Mouse (Mus musculus): ENCODE data around the gene Pip4k2b. TPM values are rescaled to one million over a fixed set of nuclear protein-coding genes. Genes with fewer than 3 reads are reported as not detected.
"Not testable (repeated sequence)": the region's sequence is repeated elsewhere in the genome, so short reads cannot be mapped to it uniquely, and the experiment has no call there.

Pip4k2b gene
- total RNA-seq, 2 experiments from 2014 or later: 121 to 124 TPM

DNA sequence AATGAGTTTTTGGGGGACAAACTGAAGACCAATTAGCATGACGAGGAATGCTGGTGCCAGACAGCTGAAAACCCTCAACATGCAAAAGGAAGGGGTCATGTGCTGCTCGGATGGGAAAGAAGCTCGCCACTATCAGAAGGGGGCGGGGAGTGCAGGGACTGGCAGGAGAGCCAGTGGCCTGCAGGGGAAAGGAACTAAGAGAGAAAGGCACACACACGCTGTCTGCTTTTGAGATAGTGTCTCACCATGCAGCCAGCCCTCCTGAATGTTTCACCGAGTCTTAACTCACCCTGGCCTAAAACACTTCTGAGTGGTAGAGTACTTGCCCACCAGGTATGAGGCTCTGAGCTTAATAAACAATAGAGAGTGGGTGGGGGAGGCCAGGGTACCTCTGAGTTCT lies 14.4 kb upstream of the Pip4k2b start:
- intact Hi-C loops (cut with DNase I): no loop called here

DNA sequence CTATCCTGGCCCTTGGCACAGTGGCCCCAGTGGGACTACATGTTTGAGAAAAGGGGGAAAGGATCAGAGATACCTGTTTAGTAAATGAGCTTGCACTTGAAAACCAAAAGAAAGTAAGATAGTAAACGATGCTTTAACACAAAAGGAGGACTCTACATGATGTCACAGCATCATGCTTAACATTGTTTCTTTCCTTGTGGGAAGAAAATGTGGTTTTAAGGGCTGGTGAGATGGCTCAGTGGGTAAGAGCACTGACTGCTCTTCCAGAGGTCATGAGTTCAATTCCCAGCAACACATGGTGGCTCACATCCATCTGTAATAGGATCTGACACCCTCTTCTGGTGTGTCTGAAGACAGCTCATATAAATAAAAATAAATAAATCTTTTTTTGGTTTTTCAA lies 13.6 kb upstream of the Pip4k2b start:
- DNase-seq (ENCODE audit: low spot score in 2 of 2): no peak
- intact Hi-C loops (cut with DNase I): no loop called here

More for the DNA sequence above, 14.4 kb upstream of the Pip4k2b start:
- DNase-seq (ENCODE audit: low spot score in 2 of 2): no peak

DNA sequence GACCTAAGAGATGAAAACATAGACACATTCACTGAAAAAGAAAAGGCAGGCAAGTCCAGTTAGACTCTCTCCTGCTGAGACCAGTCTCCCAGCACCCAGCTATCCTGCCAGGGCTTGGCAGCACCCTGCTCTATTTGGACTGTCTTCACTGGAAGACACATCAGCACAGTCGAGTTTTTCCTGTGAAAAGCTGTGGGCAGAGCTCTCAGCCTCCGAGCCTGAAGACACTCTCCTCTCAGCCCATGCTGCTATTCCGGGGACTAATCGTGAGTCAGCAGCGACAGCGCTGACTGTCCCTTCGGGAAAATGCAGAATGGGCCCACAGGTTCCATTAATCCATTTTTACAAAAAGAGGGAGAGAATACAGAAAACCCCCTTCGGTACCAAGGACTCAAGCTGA lies 8.8 kb upstream of the Pip4k2b start:
- no peak for DNase-seq (ENCODE audit: low spot score in 2 of 2)
- intact Hi-C loops (cut with DNase I): no loop called here

DNA sequence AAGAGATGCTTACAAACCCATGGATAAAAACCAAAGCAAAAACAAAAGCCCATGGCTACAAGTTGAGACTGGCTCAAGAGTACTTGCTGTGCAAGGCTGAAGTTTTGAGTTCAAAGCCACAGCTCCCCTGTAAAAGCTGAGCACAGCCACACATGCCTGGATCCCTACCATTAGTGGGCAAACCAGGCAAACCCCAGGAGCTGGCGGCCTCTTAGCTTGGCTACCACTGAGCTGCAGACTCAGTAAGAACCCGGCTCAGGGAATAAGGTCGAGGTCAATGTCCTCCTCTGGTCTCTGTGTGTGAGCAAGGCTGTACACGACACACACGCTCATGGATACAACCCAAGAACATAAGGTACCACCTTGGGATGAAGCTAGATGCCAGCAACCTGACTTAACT lies 4.0 kb upstream of the Pip4k2b start:
- no peak for DNase-seq (ENCODE audit: low spot score in 2 of 2)
- intact Hi-C loops (cut with DNase I): no loop called here

DNA sequence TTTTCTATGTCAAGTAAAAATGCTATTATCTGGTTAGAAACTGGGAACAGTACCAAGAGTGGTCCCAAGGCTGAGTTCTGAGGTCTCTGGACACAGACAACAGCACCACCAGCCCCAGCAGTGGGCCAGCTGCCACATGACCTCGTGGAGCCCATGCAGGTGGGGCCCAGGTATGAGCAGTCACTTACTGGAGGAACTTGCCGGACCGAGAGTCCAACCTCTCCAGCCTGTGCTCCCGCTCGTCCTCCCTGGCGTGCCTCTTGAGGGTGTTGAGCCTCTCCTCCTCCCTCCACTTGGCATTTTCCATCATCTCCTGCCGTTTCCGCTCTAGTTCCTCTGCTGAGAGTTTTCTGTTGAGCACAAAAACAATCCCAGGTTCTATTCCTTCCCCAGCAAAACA lies 3.3 kb upstream of the Pip4k2b start:
- intact Hi-C loops (cut with DNase I): no loop called here
- no peak for DNase-seq (ENCODE audit: low spot score in 2 of 2)

DNA sequence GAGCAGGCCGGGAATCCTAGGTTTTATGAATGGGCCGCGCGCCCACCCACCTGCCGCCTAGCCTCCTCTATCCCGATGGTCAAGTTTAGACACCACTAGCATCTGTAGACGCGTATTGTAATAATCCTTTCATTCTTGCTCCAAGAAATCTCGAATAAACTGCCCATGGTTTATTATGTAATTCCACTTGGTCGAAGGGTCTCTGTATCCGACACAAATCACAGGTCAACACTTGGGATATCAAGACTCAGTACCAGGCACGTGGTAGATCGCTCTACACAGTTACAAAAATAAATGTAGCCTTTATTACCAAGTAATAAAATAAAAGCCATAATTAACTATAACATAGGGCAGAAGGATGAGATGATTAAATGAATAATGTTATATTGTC lies 822 bp upstream of the Pip4k2b start:
- no peak for DNase-seq (ENCODE audit: low spot score in 2 of 2)
- intact Hi-C loops (cut with DNase I): no loop called here

DNA sequence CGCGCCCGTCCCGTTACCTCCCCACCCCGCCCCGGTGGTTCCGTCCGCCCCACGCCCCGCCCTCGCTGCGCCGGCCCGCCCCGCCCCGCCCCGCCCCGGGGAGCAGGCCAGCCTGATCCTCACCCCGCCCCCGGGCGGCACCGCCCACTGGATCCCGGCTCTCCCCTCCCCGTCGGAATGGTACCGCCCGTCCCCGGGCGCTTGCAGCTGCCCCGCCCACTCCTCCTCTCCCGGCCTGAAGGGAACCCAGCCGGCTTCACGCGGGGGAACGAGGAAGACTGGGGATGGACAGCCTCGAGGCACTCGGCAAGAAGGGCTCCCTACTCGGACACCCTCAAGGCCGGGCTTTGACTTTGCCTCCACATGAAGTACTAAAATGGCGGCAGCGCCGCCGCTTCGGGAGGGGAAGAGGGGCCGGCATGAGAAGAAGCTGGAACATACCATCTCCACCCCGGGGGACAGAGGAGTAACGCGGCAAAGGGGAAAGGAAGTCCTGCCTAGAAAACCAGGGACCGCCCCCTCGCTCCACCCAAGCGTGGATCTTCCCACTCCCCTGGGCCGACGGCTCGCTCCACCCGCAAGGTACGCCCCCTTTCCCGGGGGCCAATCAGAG lies 320 bp upstream of the Pip4k2b start:
- peak; percentile 98 to 99 for DNase-seq (ENCODE audit: low spot score in 2 of 2)
- intact Hi-C loops (cut with DNase I): loop anchor here (5.0 kb wide), 1 partner anchor 43 kb away; the partner anchor contains the start of genes Pcgf2 and Psmb3

DNA sequence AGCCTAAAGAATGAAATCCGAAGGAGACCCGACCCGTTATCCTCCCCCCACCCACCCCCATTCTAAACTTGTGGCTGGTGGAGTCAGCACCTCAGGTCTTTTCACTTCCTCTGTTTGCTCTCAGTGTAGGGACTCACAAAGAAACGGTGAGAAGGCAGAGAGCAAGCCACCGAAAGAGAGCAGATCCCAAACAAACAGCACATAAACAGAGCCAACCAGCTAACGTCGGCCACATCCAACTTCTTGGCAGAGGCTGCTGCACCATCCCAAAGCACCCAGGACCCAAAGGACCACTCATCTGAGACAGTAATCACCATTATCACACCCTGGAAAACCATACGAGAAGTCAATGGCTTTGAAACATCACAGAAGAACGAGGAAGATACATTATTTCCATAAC lies 1.1 kb downstream of the Pip4k2b start:
- intact Hi-C loops (cut with DNase I): loop anchor here (5.0 kb wide), 1 partner anchor 41 kb away; the partner anchor contains the start of genes Pcgf2 and Psmb3
- no peak for DNase-seq (ENCODE audit: low spot score in 2 of 2)

DNA sequence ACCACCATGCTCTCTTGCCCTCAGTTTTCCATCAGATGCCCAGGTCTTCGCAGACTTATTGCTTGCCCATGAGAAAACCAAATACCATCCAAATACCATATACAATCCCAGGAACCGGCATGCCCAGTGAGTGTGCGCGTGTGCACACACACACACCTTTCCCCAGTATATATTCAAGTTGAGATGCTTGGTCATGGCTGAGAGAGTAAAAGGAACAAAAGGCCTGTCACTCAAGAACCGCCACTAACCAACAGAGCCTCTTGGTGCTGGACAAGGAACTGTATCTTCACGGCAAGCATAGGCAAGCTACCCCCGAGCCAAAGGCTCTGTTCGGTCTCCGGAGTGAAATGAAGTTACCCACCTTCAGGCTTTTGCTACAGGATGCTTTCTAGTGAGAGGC lies 1.9 kb downstream of the Pip4k2b start:
- DNase-seq (ENCODE audit: low spot score in 2 of 2): no peak
- intact Hi-C loops (cut with DNase I): loop anchor here (5.0 kb wide), 1 partner anchor 40 kb away; the partner anchor contains the start of genes Pcgf2 and Psmb3

DNA sequence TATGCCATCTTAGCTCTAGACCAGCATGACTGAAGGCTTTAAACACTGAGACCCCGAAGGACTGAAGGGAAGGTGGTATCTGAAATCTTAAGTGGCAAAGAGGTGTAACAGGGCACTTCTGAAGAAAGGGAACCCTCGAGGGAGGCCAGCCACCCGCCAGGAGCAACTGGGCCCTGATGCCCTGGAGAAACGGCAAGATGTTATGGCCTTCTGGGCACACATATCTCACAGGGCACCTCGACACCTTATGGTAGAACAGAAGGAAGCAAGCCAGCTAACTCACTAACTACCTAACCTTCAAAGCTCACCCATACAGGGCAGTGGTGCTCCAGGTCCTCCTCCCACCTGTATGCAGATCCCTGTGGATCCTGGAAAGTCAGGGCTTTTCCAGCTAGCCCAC lies 2.3 kb downstream of the Pip4k2b start:
- intact Hi-C loops (cut with DNase I): loop anchor here (5.0 kb wide), 1 partner anchor 40 kb away; the partner anchor contains the start of genes Pcgf2 and Psmb3
- DNase-seq (ENCODE audit: low spot score in 2 of 2): no peak

DNA sequence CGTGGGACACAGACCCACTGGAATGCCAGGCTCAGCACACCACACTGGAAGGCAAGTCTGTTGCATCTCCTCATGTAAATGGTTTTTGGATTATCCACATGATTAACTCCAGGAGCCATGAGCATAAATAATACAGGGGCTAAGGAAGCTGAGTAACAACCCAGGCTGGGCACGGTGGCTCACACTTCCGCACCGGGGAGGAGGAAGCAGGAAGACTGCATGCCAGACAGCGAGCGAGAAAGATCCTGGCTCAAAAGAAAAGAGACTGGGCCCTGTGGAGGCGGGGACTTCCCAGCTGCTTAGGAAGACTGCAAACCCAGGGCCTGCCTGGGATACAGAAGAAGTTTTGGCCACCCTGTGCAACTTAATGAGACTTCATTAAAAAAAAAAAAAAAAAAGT lies 4.3 kb downstream of the Pip4k2b start:
- intact Hi-C loops (cut with DNase I): loop anchor here (5.0 kb wide), 1 partner anchor 38 kb away; the partner anchor contains the start of genes Pcgf2 and Psmb3
- DNase-seq (ENCODE audit: low spot score in 2 of 2): peak in 1 of 2 experiments; percentile 45

DNA sequence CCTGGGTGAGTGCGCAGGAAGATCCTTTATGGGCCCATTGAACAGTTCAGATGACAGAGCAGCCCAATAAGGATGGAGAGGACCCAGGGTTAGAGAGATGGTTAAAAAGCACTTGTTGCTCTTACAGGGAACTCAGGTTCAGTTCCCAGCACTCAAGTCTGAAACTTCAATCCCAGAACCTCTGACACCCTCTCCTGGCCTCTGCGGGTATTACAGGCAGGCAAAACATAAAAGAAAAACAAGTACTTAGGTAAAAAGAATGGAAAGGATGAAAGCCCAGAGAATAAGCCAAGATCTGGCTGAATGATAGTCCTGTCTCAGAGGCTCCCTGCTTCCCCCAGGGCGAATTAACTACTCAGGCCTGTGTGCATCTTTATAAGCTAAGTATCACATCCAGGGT lies 5.3 kb downstream of the Pip4k2b start:
- intact Hi-C loops (cut with DNase I): no loop called here
- no peak for DNase-seq (ENCODE audit: low spot score in 2 of 2)

DNA sequence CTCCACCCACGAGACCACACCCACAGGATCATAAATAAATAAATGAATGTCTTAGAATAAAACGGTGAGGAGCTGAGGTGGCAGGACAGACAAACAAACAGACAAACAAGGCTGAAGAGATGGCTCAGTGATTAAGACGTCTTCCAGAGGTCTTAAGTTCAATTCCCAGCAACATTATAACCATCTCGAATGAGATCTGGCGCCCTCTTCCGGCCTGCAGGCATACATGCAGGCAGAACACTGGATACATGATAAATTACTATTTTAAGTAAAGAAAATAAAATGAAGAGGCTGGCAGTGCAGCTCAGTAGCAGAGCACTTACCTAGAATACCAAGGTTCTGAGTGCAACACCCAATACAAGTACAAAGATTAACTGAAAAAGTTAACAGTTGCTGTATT lies 5.8 kb downstream of the Pip4k2b start:
- DNase-seq (ENCODE audit: low spot score in 2 of 2): no peak
- intact Hi-C loops (cut with DNase I): no loop called here

DNA sequence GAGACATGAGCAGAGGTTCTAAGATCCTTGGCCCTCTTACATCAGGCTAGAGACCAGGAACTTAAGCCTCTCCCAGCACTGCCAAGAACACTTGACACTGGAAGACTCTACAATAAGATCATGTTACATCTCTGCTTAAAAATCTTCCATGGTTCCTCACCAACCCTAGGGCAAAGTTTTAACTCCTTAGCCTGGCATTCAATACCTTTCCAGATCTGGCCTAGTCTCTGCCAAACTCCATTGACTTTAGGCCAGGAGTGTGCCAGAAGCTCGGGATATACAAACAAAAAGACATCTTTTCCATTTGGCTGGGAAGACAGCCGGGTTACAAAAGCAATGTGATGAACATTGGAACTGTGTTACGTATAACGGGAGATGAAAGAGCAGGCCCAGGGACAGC lies 6.9 kb downstream of the Pip4k2b start:
- intact Hi-C loops (cut with DNase I): no loop called here

DNA sequence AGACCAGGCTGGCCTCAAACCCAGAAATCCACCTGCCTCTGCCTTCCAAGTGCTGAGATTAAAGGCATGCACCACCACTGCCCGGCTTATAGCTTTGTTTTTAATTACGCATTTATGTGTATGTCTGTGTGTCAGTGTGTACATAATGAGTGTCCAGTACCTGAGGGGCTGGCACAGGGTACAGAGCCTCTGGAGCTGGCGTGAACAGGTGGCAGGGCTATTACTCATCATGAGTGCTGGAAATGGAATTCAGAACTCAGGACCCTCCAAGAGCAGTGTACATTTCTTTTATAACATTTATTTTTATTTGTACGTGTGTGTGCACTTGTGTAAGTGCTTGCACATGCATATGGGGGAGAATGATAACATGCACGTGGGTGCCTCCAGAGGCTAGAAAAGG lies 7.9 kb downstream of the Pip4k2b start:
- DNase-seq (ENCODE audit: low spot score in 2 of 2): no peak
- intact Hi-C loops (cut with DNase I): no loop called here

More for the DNA sequence above, 6.9 kb downstream of the Pip4k2b start:
- no peak for DNase-seq (ENCODE audit: low spot score in 2 of 2)

DNA sequence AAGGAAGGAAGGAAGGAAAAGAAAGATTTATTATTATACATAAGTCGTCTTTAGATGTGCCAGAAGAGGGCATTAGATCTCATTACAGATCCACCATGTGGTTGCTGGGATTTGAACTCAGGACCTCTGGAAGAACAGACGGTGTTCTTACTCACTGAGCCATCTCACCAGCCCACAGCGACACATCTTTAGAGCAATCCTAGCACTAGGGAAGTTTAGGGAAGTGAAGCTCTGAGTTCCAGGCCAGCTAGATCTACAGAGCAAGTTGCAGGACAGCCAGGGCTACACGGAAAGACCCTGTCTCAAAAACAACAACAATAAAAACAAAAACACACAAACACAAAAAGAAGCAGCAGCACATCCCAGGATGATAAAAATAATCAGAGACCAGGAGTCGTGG lies 9.7 kb downstream of the Pip4k2b start:
- DNase-seq (ENCODE audit: low spot score in 2 of 2); intact Hi-C loops (cut with DNase I): not testable (repeated sequence)

DNA sequence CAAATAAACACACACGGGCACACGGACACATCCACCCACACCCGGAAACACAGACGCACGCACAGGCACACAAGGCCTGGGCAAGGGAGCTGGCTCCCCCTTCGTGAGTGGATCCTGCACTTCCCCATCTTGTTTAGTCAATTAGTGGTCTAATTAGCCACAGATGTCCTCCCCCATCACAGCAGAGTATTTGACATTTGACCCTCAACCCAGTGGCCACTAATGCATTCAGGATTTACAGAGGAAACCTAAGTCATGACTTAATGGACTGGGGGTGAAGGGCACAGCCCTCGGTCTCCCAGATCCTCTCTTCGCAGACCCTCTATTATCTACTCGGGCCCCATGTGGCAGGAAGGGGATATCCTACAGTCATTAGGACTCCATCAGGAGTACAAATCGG lies 10.8 kb downstream of the Pip4k2b start:
- intact Hi-C loops (cut with DNase I): no loop called here
- no peak for DNase-seq (ENCODE audit: low spot score in 2 of 2)

DNA sequence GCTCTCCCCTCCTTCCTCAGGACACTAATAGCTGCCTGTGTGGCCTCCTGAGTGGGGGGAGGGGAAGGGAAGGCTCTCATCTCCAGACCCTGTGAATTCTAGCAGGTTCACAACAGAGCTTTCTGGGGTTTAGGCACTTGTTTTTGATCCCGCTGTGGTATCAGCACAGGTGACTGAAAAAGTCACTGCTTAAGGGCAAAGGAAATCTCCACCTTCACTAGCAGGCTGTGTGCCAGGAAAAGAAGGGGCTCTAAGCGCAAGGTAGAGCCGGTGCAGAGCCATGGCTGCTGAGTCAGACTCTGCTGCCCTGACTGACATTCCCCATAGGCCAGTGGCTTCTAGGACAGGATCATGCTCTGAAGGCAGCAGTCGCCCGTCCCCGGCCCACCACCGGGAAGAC lies 15.8 kb downstream of the Pip4k2b start:
- intact Hi-C loops (cut with DNase I): no loop called here
- DNase-seq (ENCODE audit: low spot score in 2 of 2): no peak

DNA sequence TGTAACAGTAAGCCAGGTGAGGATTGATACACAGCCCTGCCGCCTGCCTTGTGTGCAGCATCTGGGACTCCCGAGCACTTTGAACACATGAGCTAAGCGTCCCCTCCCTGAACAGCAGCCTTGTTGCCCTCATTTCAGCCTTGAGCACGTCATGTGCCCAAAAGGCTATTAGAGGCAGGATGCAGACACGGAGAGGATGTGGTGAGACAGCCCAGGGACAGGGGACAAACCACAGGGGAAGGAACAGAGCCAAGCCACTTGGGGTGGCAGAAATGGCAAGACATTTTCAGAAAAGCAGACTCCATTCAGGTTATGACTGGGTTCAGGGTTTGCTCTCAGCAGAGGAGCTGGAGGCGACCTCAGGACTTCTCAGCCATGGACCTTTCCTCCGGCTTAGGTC lies 16.2 kb downstream of the Pip4k2b start:
- DNase-seq (ENCODE audit: low spot score in 2 of 2): no peak
- intact Hi-C loops (cut with DNase I): no loop called here

DNA sequence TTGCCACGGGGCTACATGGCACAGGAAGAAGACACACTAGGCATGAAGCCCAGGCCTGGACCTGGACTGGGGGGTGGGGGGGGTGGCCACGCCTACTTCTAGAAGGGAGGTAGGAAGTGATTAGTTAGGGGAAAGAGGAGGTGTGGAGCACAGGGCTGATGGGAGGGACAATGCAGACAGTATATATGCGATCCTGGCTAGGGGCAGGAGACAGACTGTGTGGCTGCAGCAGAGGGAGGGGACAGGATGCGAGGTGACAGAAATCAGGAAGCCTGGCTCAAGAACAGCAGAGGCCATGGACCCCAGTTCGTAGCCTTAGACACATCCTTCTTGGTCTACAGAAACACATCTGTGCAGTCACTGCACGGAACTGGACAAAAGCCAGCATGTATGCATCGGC lies 20.8 kb downstream of the Pip4k2b start:
- intact Hi-C loops (cut with DNase I): no loop called here
- no peak for DNase-seq (ENCODE audit: low spot score in 2 of 2)

DNA sequence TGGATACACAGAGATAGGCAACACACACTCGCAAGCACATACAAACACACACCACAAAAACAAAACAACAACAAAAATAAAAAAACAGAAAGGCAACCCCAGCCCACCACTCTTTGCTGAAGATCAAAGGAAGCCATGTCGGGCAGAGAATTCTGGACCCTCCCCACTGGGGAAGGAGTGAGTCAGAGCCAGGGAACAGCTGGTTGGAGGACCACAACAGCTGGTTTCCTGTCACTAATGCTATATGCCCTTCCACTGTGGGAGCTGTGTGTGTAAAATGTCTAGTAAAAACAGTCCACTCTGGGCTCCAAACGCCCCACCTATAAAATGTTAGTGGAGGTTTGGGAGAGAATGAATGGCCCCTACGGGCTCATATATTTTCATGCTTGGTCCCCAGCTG lies 23.2 kb downstream of the Pip4k2b start:
- DNase-seq (ENCODE audit: low spot score in 2 of 2): no peak
- intact Hi-C loops (cut with DNase I): no loop called here

DNA sequence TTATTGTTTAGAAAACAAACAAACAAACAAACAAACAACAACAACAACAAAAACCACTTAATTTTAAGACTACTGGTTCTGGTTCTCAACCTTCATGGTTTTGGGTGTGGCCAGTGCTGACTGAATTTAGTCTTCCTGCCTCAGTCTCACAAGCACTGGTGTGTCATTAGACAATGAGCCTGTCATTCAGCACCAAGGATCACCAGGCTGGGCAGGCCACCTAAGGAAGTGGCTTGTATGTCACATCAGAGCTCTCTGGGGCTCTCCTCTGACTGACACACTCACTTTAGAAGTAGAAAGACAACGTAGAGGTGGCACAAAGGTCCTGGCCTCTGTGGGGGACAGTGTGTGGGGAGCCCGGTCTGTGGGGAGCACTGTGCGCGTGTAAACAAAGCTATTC lies 25.5 kb downstream of the Pip4k2b start:
- intact Hi-C loops (cut with DNase I): no loop called here
- DNase-seq (ENCODE audit: low spot score in 2 of 2): no peak
